Mouse (Mus musculus): ENCODE measurements around the gene Gm49450. TPM values are rescaled to one million over a fixed set of nuclear protein-coding genes. Genes with fewer than 3 reads are reported as not detected.

The Gm49450 gene
- polyA plus RNA-seq, 1 experiment from 2014 or later = not detected

- Histone ChIP-seq H3K9me3 (ENCODE audit: control insufficient read depth, low read length) (no peaks in the 10 kb centered on the region), H3K4me2 (ENCODE audit: low read depth, low read length) (peak overlapping the region; percentile 21), H3K27me3 (replicated peaks; ENCODE audit: control insufficient read depth, insufficient read depth, low read length) (no peaks in the 10 kb centered on the region), H3K4me3 (ENCODE audit: low read depth, low read length) (no peak overlapping the region), H3K4me1 (ENCODE audit: control insufficient read depth, insufficient read depth, low read length) (peaks cover 45% of the 10 kb centered on the region), H3K9ac (ENCODE audit: low read depth, low read length) (peak overlapping the region; percentile 5), H3K36me3 (ENCODE audit: control insufficient read depth, insufficient read depth, low read length) (no peaks in the 10 kb centered on the region), H3K27ac (replicated peaks; ENCODE audit: low read depth, low read length) (peak overlapping the region; percentile 88)
- 38% methylated on average over 8 of the region's 8 CpGs for WGBS
- DNase-seq (ENCODE audit: low spot score) (no peak), ATAC-seq (ENCODE audit: low read depth) (no peak)
Observed at GRCm38 (mm10) chr15:98987661-98988181, 34.4 kb upstream of the Gm49450 start.

DNA sequence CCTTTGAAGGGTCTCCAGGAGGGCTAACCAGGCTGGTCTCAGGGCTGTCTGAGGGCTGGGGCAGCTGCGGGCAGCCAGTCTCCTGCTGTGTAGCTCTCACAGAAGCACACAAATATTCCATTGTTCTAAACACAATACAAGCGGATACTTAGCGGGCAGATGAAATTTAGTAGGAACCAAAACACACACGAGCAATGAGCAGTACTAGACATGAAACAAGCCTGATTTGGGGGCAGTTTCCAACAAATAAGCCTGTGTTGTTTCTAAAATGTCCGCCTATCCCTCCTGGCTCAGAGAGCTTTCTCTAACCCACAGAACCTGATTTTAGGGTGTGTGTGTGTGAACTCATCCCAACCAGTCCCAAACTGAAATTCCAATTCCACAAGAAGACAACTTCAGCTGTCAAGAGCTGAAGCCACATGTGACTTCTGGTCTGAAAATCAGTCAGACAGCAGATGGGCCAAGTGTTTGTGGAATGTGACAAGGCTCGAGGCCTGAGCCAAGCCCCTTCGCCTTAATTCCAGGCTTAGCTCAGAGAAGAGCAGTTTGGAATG lies 33.8 kb upstream of the Gm49450 start:
- 15% methylated on average over 7 of the region's 7 CpGs for WGBS
- Histone ChIP-seq H3K27ac (replicated peaks; ENCODE audit: low read depth, low read length) (peak overlapping the region; percentile 88), H3K9ac (ENCODE audit: low read depth, low read length) (peak overlapping the region; percentile 5), H3K4me2 (ENCODE audit: low read depth, low read length) (peak overlapping the region; percentile 21; the same call in 1 of the 2 replicates), H3K9me3 (ENCODE audit: control insufficient read depth, low read length) (no peaks in the 10 kb centered on the region), H3K4me1 (ENCODE audit: control insufficient read depth, insufficient read depth, low read length) (peaks cover 42% of the 10 kb centered on the region), H3K36me3 (ENCODE audit: control insufficient read depth, insufficient read depth, low read length) (no peaks in the 10 kb centered on the region), H3K27me3 (replicated peaks; ENCODE audit: control insufficient read depth, insufficient read depth, low read length) (no peaks in the 10 kb centered on the region), H3K4me3 (ENCODE audit: low read depth, low read length) (no peak overlapping the region)
- DNase-seq (ENCODE audit: low spot score) = peak; percentile 92
- peak; percentile 41; the same call in 1 of the 2 replicates for ATAC-seq (ENCODE audit: low read depth)

DNA sequence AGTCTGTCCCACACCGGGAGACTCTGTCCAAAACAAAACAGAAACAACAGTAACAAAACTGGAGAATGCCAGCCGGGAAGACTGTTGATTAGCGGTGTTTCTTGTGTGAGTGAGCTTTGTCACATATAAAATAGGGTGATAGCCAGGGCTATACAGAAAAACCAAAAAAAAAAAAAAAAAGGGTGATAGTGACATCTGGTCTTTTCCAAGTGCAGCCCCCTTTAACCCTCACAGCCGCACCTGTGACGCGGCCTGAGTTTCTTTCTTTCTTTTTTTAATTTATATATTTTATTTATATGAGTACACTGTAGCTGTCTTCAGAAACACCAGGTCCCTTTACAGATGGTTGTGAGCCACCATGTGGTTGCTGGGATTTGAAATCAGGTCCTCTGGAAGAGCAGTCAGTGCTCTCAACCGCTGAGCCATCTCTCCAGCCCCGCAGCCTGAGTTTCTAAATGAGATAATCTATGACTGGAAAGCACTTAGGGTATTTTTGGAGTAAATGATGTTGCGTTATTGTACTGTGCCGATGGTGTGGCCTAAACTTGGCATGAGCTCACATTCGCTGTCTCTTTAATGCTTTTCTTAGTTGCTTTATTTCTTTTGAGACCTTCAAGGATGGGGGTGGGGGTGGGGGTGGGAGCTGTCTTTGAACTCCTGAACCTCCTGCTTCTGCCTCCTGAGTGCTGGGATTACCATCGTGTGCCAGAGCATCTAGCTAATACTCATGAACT lies 32.8 kb upstream of the Gm49450 start:
- DNase-seq (ENCODE audit: low spot score) = no peak
- ATAC-seq (ENCODE audit: low read depth) = no peak
- Histone ChIP-seq H3K4me2 (ENCODE audit: low read depth, low read length) (peak overlapping the region; percentile 61), H3K27ac (replicated peaks; ENCODE audit: low read depth, low read length) (peak overlapping the region; percentile 88), H3K4me3 (ENCODE audit: low read depth, low read length) (peak overlapping the region; percentile 45), H3K9me3 (ENCODE audit: control insufficient read depth, low read length) (no peaks in the 10 kb centered on the region), H3K9ac (ENCODE audit: low read depth, low read length) (peak overlapping the region; percentile 69), H3K27me3 (replicated peaks; ENCODE audit: control insufficient read depth, insufficient read depth, low read length) (no peaks in the 10 kb centered on the region), H3K4me1 (ENCODE audit: control insufficient read depth, insufficient read depth, low read length) (peaks cover 39% of the 10 kb centered on the region), H3K36me3 (ENCODE audit: control insufficient read depth, insufficient read depth, low read length) (no peaks in the 10 kb centered on the region)
- WGBS = 35% methylated on average over 12 of the region's 12 CpGs

GRCm38 (mm10) chr15:98985240-98985981 lies 32.1 kb upstream of the Gm49450 start:
- no peaks in the 10 kb centered on the region for H3K27me3 ChIP-seq (replicated peaks; ENCODE audit: control insufficient read depth, insufficient read depth, low read length)
- no peaks in the 10 kb centered on the region for H3K36me3 ChIP-seq (ENCODE audit: control insufficient read depth, insufficient read depth, low read length)
- H3K4me2 ChIP-seq (ENCODE audit: low read depth, low read length) = peak overlapping the region; percentile 61
- peak overlapping the region; percentile 45 for H3K4me3 ChIP-seq (ENCODE audit: low read depth, low read length)
- 3% methylated on average over 29 of the region's 29 CpGs for WGBS
- H3K9ac ChIP-seq (ENCODE audit: low read depth, low read length) = peak overlapping the region; percentile 69
- no peaks in the 10 kb centered on the region for H3K9me3 ChIP-seq (ENCODE audit: control insufficient read depth, low read length)
- H3K4me1 ChIP-seq (ENCODE audit: control insufficient read depth, insufficient read depth, low read length) = peaks cover 32% of the 10 kb centered on the region
- ATAC-seq (ENCODE audit: low read depth) (peak; percentile 77), DNase-seq (ENCODE audit: low spot score) (peak; percentile 91)
- peak overlapping the region; percentile 88 for H3K27ac ChIP-seq (replicated peaks; ENCODE audit: low read depth, low read length)

- Histone ChIP-seq H3K36me3 (ENCODE audit: control insufficient read depth, insufficient read depth, low read length) (no peaks in the 10 kb centered on the region), H3K27me3 (replicated peaks; ENCODE audit: control insufficient read depth, insufficient read depth, low read length) (no peaks in the 10 kb centered on the region), H3K4me1 (ENCODE audit: control insufficient read depth, insufficient read depth, low read length) (peaks cover 27% of the 10 kb centered on the region), H3K9ac (ENCODE audit: low read depth, low read length) (peak overlapping the region; percentile 69; the same call in 1 of the 2 replicates), H3K9me3 (ENCODE audit: control insufficient read depth, low read length) (no peaks in the 10 kb centered on the region), H3K4me3 (ENCODE audit: low read depth, low read length) (peak overlapping the region; percentile 5), H3K4me2 (ENCODE audit: low read depth, low read length) (peak overlapping the region; percentile 61), H3K27ac (replicated peaks; ENCODE audit: low read depth, low read length) (peak overlapping the region; percentile 88)
- DNase-seq (ENCODE audit: low spot score) (no peak), ATAC-seq (ENCODE audit: low read depth) (no peak)
- 62% methylated on average over 6 of the region's 6 CpGs for WGBS
Observed at GRCm38 (mm10) chr15:98984681-98985080, 31.3 kb upstream of the Gm49450 start.

GRCm38 (mm10) chr15:98983431-98984081 lies 30.2 kb upstream of the Gm49450 start:
- H3K4me3 ChIP-seq (ENCODE audit: low read depth, low read length) = no peak overlapping the region; the same call in 1 of the 2 replicates
- DNase-seq (ENCODE audit: low spot score) = peak; percentile 69
- H3K9ac ChIP-seq (ENCODE audit: low read depth, low read length) = no peak overlapping the region
- peak overlapping the region; percentile 46 for H3K27ac ChIP-seq (replicated peaks; ENCODE audit: low read depth, low read length)
- ATAC-seq (ENCODE audit: low read depth) = peak; percentile 54; the same call in 1 of the 2 replicates
- peaks cover 29% of the 10 kb centered on the region for H3K4me1 ChIP-seq (ENCODE audit: control insufficient read depth, insufficient read depth, low read length)
- no peaks in the 10 kb centered on the region for H3K36me3 ChIP-seq (ENCODE audit: control insufficient read depth, insufficient read depth, low read length)
- no peak overlapping the region; the same call in 1 of the 2 replicates for H3K4me2 ChIP-seq (ENCODE audit: low read depth, low read length)
- 48% methylated on average over 16 of the region's 16 CpGs for WGBS
- no peaks in the 10 kb centered on the region for H3K27me3 ChIP-seq (replicated peaks; ENCODE audit: control insufficient read depth, insufficient read depth, low read length)
- no peaks in the 10 kb centered on the region for H3K9me3 ChIP-seq (ENCODE audit: control insufficient read depth, low read length)

DNA sequence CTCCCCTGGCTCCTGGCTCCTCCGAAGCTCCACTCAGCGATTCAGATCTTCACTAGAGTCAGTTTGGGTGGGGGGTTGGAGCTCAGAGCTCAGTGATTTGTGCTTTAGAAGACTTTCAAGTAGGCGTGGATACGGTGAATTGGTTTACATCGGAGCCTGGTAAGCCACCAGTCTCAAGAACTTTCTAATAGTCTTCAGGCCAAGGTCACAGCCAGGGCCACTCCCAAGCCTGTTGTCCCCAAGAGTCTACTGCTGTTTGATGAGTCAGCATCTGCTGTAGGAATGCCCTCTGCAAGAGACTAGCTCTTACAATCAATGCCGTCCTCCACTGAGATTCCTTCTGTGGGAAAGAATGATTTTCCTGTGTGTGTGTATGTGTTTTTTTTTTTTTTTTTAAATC lies 28.7 kb upstream of the Gm49450 start:
- H3K36me3 ChIP-seq (ENCODE audit: control insufficient read depth, insufficient read depth, low read length) = no peaks in the 10 kb centered on the region

GRCm38 (mm10) chr15:98980012-98980614 lies 26.8 kb upstream of the Gm49450 start:
- H3K4me3 ChIP-seq (ENCODE audit: low read depth, low read length) = no peak overlapping the region
- H3K27me3 ChIP-seq (replicated peaks; ENCODE audit: control insufficient read depth, insufficient read depth, low read length) = no peaks in the 10 kb centered on the region
- peaks cover 30% of the 10 kb centered on the region for H3K4me1 ChIP-seq (ENCODE audit: control insufficient read depth, insufficient read depth, low read length)
- no peak overlapping the region for H3K4me2 ChIP-seq (ENCODE audit: low read depth, low read length)
- H3K36me3 ChIP-seq (ENCODE audit: control insufficient read depth, insufficient read depth, low read length) = no peaks in the 10 kb centered on the region
- no peaks in the 10 kb centered on the region for H3K9me3 ChIP-seq (ENCODE audit: control insufficient read depth, low read length)
- ATAC-seq (ENCODE audit: low read depth) (no peak), DNase-seq (ENCODE audit: low spot score) (no peak)
- WGBS = 34% methylated on average over 7 of the region's 7 CpGs
- no peak overlapping the region for H3K9ac ChIP-seq (ENCODE audit: low read depth, low read length)
- H3K27ac ChIP-seq (replicated peaks; ENCODE audit: low read depth, low read length) = 0 out of 2 replicates have a peak overlapping the region, but pooled peaks have one; percentile 3

More for the DNA sequence above, 28.7 kb upstream of the Gm49450 start:
- peaks cover 33% of the 10 kb centered on the region for H3K4me1 ChIP-seq (ENCODE audit: control insufficient read depth, insufficient read depth, low read length)
- no peaks in the 10 kb centered on the region for H3K9me3 ChIP-seq (ENCODE audit: control insufficient read depth, low read length)
- H3K4me3 ChIP-seq (ENCODE audit: low read depth, low read length) = no peak overlapping the region
- no peak overlapping the region for H3K4me2 ChIP-seq (ENCODE audit: low read depth, low read length)
- no peak for DNase-seq (ENCODE audit: low spot score)
- H3K27me3 ChIP-seq (replicated peaks; ENCODE audit: control insufficient read depth, insufficient read depth, low read length) = no peaks in the 10 kb centered on the region
- no peak overlapping the region for H3K9ac ChIP-seq (ENCODE audit: low read depth, low read length)
- no peak for ATAC-seq (ENCODE audit: low read depth)
- H3K27ac ChIP-seq (replicated peaks; ENCODE audit: low read depth, low read length) = no peak overlapping the region
- WGBS = 85% methylated on average over 6 of the region's 6 CpGs
